Mouse (Mus musculus) brain, embryonic 14.5 days (tissue): ENCODE measurements at regions not wholly inside any gene's neighbourhood (a gene's known extent, or its start where the extent isn't known, plus 50 kb on each side); places are given as distances from the start of the nearest gene placed in this dataset.
A peak's percentile ranks its signal among the peaks of the same experiment; 100 is the strongest.

ENCODE experiments used
- DNase-seq: peaks from one replicate; pipeline ENCODE4 v3.0.0-alpha.2; 2011; ENCODE audit warnings: low read depth
- CTCF ChIP-seq: fragments of 200-500 bp; IDR thresholded peaks from 2 replicates; pipeline ENCODE4 v1.5.1; 2012; ENCODE audit warnings: inconsistent platforms, mild to moderate bottlenecking, moderate library complexity, borderline replicate concordance; ENCODE audit not compliant: insufficient read depth, insufficient read length; ENCODE audit errors: extremely low read depth
- POLR2A ChIP-seq: fragments of 200-500 bp; IDR thresholded peaks from 2 replicates; pipeline ENCODE4 v1.6.1; 2012; ENCODE audit warnings: mild to moderate bottlenecking, inconsistent platforms, borderline replicate concordance; ENCODE audit not compliant: poor library complexity, insufficient read depth, insufficient read length, severe bottlenecking; ENCODE audit errors: extremely low read depth

DNA sequence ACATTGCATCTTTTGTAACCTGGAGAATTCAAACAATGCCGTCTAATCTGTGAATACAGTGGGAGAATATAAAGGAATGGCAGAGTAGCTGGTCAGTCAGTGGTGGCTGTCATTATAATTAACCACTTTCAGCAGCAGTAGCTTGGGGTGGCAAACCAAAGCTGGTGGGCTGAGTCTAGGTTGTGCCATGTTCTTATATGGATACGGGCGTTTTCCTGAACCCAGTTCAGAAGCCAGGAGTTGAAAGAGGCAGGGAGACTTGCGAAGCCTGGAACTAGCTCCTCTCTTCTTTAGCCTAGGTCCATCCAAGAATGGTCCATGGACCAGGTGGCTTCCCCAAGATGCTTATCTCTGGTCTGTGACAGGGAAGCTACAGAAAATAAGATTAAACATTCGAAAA is 135.7 kb downstream of the Btg1 start:
- DNase-seq: no peak

DNA sequence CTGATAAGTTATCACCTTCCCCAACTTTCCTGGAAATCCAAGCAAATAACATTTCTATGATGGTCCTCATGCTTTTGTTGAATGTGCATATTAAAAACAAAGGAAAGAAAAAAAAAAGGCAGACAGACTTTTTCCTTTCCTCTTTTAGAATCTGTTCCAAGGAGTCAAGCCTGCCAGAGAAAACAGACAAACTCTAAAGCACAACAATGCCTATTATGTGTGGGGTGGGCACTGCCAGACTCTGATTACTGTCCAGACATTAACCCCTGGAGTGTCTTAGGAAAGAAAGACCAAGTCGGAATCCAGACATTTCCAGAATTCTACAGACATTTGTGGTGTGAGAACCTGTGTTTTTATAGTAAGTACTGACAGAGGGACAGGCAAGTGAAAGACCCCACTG is 136.7 kb downstream of the Btg1 start:
- peak; percentile 56 for DNase-seq
- TF ChIP-seq POLR2A (no peak), CTCF (no peak)

More for the DNA sequence above, 135.7 kb downstream of the Btg1 start:
- TF ChIP-seq POLR2A (no peak), CTCF (no peak)

DNA sequence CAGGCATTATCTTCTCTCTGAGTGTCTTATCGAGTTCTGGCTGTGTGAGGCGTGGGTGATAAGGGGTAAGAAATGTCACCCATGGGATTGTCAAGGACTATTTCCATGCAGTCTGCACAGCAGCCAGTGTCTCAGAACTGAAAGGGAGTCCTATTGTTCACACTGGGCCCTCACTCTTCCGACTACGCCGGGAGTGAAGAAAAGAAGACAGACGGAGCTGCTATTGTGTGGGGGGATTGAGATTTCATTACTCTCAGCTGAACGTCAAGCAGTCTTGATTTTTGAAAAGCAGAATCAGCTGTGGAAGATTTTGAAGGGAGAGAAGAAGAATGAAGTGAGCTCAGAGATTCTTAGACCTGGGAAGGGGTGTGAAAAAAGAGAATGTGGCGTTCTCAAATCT is 138.9 kb downstream of the Btg1 start:
- DNase-seq: peak; percentile 76
- TF ChIP-seq CTCF (no peak), POLR2A (no peak)

DNA sequence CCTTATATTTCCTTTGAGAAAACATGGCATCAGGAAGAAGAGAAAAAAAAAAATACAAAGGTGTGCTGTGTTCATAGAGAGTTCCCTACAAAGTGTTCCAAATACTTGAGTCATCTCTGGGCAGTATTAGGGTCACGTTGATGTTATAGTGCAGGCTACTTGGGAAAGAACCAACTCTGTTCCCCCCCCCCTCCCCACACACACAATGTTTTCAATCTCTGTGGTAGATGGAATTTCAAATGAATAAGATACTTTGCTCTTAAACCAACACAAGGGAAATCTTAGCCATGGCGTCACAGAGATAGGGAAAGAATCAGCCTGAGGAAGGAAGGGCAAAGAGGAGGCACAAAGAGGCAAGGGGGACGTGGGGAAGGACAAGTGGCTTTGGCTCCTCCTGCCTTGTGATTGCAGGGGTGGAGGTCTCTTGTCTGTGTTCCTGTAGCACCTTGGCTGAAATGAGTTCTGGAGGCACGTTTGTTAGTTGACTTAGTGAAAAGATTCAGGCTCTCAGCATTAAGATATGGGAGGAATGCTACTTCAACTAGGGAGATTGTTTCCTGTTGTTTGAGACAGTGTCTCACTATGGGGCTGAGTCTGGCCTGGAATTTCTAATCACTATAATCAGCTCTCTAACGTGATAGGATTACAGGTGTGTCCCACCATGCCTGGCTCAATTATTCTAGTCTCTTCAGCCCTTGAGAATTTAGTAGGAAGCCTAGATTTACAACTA is 139.7 kb downstream of the Btg1 start:
- DNase-seq: no peak
- TF ChIP-seq POLR2A: no peak
- no peak for TF ChIP-seq CTCF

DNA sequence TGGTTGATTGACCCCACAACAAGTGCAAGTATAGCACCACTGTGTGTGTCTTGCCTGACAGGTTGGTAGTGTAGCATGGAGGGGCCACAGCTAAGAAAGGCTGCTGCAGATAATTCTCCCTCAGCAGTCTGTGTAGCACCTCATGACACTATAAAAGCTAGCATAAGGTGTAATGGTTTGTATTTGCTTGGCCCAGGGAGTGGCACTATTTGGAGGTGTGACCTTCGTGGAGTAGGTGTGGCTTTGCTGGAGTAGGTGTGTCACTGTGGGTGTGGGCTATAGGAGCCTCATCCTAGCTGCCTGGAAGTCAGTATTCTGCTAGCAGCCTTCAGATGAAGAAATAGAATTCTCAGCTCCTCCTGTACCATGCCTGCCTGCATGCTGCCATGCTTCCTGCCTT is 140.5 kb downstream of the Btg1 start:
- no peak for DNase-seq
- TF ChIP-seq POLR2A (no peak), CTCF (no peak)

DNA sequence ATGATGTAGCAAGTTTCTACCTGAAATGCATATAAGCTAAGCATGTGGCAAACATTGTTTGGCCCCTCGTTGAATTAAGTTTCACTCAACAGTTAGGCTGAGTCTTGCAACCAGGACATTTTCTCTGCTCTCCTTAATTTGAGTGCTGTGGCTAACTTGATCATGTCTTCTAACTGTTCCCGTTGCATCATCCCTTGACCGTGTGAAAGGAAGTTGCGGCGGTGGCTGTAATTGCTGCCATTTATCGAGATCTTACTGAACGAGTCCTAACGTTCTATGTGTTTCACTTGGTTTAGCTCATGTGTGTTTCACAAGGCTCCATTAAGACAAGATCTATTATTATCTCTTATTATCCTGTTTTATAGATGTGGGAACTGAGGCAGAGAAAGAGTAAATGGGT is 144.8 kb downstream of the Btg1 start:
- TF ChIP-seq POLR2A: no peak
- TF ChIP-seq CTCF: no peak
- DNase-seq: no peak

DNA sequence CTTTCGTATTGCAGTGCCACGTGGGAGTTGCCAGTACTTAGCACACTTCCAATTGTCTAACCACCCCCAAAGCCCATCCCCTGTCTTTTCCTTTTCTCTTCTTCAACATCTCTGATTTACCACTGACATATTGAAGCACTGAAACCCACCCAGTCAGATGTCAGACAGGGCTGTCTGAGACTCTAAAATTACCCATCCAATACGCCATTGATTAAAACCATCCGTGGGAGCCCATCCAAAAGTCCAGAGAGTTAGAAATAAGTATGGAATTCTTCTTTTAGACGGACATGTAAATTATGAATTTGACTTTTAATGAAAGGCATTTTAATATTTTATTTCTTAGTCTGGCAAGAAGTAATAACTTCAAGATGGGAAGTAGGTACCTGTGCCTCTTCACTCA is 148.8 kb downstream of the Btg1 start:
- DNase-seq: no peak
- TF ChIP-seq POLR2A (no peak), CTCF (no peak)

DNA sequence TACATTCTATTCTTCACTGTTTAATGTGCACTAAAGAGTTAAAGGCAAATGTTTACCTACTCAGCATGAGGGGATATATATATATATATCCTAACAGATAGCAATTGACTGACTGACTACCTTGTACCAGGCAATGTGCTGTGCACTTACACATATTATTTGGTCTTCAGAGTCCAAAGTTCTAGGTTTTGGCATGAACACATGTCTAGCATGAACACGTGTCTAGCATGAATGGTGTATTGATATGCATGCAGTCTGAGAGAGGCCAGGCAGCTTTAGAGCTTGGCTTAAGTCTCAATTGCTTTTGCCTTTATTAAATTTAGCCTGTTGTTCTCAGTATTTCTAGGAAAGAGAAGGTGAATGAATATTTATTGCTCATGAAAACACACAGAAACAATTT is 161.4 kb downstream of the Btg1 start:
- DNase-seq: no peak
- TF ChIP-seq POLR2A (no peak), CTCF (no peak)

DNA sequence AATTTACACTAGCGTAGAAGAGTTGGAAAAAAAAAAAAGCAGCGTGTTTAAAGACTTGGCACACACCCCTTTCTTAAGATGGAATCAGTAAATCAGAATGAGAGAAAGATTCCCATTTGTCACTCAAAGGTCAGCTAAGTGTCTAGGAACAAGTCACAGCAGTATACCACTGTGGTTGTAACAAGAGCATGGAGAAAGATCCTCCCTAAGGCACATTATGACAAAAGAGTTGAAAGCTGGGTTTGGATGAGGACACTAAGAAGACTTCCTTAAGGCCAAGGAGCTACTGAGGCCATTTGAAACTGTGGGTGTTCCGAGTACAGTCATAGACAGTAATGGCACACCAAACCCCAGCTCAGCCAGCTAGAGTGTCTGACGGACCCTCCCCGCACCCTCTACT is 167.2 kb downstream of the Btg1 start:
- no peak for TF ChIP-seq CTCF
- no peak for TF ChIP-seq POLR2A

DNA sequence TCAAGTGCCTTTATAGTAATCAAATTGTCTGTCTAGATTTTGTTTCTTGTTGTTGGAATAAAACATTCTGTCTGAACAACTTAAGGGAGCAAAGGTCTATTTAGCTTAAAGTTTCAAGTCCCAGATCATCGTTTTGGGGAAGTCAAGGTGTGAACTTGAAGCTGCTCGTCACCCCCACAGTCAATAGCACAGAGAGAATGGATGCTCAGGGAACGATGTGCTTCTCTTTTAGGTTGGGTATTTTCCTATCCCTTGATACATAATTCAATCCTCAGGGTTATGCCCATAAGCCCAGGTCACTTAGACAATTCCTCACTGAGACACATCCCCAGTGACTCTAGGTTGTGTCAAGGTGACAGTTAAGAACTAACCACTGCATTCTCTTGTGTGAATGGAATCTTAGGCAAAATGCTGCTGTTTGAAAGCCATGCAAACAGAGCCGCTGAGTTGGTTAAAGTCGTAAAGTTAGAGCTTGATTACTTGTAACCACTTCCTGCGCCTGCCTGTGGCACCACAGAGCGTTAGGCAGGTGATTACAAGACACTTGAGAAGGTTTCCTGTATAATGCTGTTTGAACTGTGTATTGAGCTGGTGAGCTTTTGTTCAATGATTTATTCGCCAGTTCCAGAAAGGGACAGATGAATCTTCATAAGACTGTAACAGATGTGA is 170.2 kb downstream of the Btg1 start:
- DNase-seq: no peak
- TF ChIP-seq CTCF: no peak
- TF ChIP-seq POLR2A: no peak

More for the DNA sequence above, 167.2 kb downstream of the Btg1 start:
- DNase-seq: no peak

DNA sequence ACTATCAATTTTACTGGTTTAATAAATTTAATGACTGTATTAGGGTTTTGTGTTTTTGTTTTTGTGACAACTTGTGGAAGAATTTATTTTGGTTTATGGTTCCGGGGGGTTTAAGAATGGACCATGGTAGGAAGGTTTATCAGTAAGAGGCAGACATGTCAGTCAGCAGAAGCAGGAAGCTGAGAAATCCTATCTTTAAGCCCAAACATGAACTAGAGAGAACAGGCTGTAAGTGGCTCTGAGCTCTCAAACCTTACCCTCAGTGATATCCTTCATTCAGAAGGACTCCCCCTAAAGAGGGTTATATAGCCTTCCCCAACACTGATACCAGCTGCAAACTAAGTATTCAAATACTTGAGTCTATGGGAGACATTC is 170.8 kb downstream of the Btg1 start:
- no peak for DNase-seq
- TF ChIP-seq CTCF (no peak), POLR2A (no peak)

DNA sequence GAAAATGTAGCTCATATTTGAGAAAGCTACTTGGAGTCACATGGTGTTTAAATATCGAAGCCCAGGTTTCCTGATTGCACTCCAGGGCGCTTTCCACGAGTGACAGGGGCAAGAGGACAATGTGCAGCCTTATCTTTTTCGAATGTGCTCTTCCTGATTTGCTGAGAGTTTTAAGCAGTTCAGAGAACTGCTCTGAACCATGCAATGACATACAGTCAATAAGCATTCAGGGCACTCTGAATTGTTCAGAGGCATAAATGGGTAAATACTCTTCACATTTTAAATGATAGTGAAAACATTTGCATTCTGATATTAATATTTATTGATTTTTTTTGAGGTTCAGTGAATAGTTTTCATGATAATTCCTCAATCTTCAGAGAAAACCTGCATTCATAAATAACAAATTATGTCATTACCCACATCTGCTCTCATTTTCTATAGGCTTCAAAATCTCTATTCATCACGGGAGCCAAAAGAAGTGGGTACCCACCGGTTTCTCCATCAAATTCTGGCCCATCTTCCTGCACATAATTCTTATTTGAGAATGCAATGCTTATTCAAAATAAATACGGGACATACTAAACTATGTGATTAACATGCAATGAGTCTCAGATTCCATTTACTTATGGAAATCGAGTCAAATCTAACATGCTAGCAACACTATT is 171.7 kb downstream of the Btg1 start:
- TF ChIP-seq CTCF (no peak), POLR2A (no peak)
- DNase-seq: peak; percentile 58

DNA sequence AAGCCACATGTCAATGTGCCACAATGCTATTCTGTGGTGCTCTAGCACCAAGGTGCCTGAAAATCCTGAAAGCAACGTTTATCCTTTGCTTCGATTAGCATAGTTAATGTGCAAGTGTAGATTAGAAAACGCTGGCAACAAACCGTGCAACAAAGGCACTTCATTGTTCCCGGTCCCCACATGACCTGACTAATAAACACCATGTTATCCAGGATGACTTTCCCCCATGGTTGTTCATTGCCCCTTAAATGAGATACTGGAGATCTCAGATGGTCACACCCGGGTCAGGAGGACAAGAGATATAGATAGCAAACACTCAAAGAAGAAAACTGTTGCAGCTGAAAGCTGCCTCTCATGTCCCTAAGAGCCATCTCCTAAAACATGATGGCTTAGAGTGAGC is 180.3 kb downstream of the Btg1 start:
- TF ChIP-seq POLR2A (no peak), CTCF (no peak)
- no peak for DNase-seq
